Mouse (Mus musculus): Measurements from ENCODE around the gene Dmrt3. TPM values are rescaled to one million over a fixed set of nuclear protein-coding genes. Genes with fewer than 3 reads are reported as not detected.
A peak's percentile ranks its signal among the peaks of the same experiment; 100 is the strongest.

The Dmrt3 gene
- 2.6 TPM in 2 replicates for polyA plus RNA-seq (2014; fragmentation: Nextera tagmentation; extraction: Ambion mirVana)

GRCm38 (mm10) chr19:25610015-25610410, at the start of gene Dmrt3:
Dmrt3 (plus strand) TSS chr19:25610301.
- Histone ChIP-seq H3K4me2 (ENCODE audit: low read depth, low read length) (peak within 1 kb of the TSS; percentile 16), H3K9ac (replicated peaks; ENCODE audit: low read depth, low read length) (no peak within 1 kb of the TSS), H3K36me3 (ENCODE audit: control insufficient read depth, insufficient read depth, low read length) (no peaks in the 10 kb centered on the region), H3K4me1 (ENCODE audit: control insufficient read depth, insufficient read depth, low read length) (peaks cover 14% of the 10 kb centered on the region), H3K27ac (ENCODE audit: low read depth, low read length) (no peak within 1 kb of the TSS), H3K4me3 (ENCODE audit: low read depth, low read length) (peak within 1 kb of the TSS; percentile 10; the same call in 1 of the 2 replicates), H3K9me3 (ENCODE audit: control insufficient read depth, low read length) (no peaks in the 10 kb centered on the region), H3K27me3 (ENCODE audit: control insufficient read depth, insufficient read depth, low read length) (peaks cover 59% of the 10 kb centered on the region)
- ATAC-seq (ENCODE audit: low read depth), result 0 out of 2 replicates have a peak, but pooled peaks have one; percentile 25
- 0% methylated on average over 23 of the region's 29 CpGs for WGBS

GRCm38 (mm10) chr19:25564430-25564829, 45.7 kb upstream of the Dmrt3 start:
- 63% methylated on average over 12 of the region's 12 CpGs for WGBS
- Histone ChIP-seq H3K27ac (ENCODE audit: low read depth, low read length) (no peak overlapping the region), H3K9ac (replicated peaks; ENCODE audit: low read depth, low read length) (no peak overlapping the region), H3K9me3 (ENCODE audit: control insufficient read depth, low read length) (no peaks in the 10 kb centered on the region), H3K4me2 (ENCODE audit: low read depth, low read length) (no peak overlapping the region), H3K27me3 (ENCODE audit: control insufficient read depth, insufficient read depth, low read length) (no peaks in the 10 kb centered on the region), H3K36me3 (ENCODE audit: control insufficient read depth, insufficient read depth, low read length) (no peaks in the 10 kb centered on the region), H3K4me1 (ENCODE audit: control insufficient read depth, insufficient read depth, low read length) (no peaks in the 10 kb centered on the region), H3K4me3 (ENCODE audit: low read depth, low read length) (no peak overlapping the region)
- no peak for ATAC-seq (ENCODE audit: low read depth)

- Histone ChIP-seq H3K4me1 (ENCODE audit: control insufficient read depth, insufficient read depth, low read length) (peaks cover 2% of the 10 kb centered on the region; the same call in 1 of the 2 replicates), H3K4me3 (ENCODE audit: low read depth, low read length) (no peak overlapping the region), H3K27ac (ENCODE audit: low read depth, low read length) (no peak overlapping the region), H3K4me2 (ENCODE audit: low read depth, low read length) (no peak overlapping the region), H3K36me3 (ENCODE audit: control insufficient read depth, insufficient read depth, low read length) (no peaks in the 10 kb centered on the region), H3K27me3 (ENCODE audit: control insufficient read depth, insufficient read depth, low read length) (0 out of 2 replicates have a peak, but pooled peaks cover 3% of the 10 kb centered on the region), H3K9ac (replicated peaks; ENCODE audit: low read depth, low read length) (no peak overlapping the region), H3K9me3 (ENCODE audit: control insufficient read depth, low read length) (no peaks in the 10 kb centered on the region)
- ATAC-seq (ENCODE audit: low read depth), result no peak
- 88% methylated on average over 7 of the region's 7 CpGs for WGBS
Measured at GRCm38 (mm10) chr19:25569778-25570177, 40.3 kb upstream of the Dmrt3 start.

- Histone ChIP-seq H3K4me1 (ENCODE audit: control insufficient read depth, insufficient read depth, low read length) (peaks cover 4% of the 10 kb centered on the region; the same call in 1 of the 2 replicates), H3K27ac (ENCODE audit: low read depth, low read length) (no peak overlapping the region), H3K9me3 (ENCODE audit: control insufficient read depth, low read length) (no peaks in the 10 kb centered on the region), H3K27me3 (ENCODE audit: control insufficient read depth, insufficient read depth, low read length) (peaks cover 14% of the 10 kb centered on the region), H3K9ac (replicated peaks; ENCODE audit: low read depth, low read length) (no peak overlapping the region), H3K4me2 (ENCODE audit: low read depth, low read length) (no peak overlapping the region), H3K4me3 (ENCODE audit: low read depth, low read length) (no peak overlapping the region), H3K36me3 (ENCODE audit: control insufficient read depth, insufficient read depth, low read length) (no peaks in the 10 kb centered on the region)
- WGBS, result 52% methylated on average over 10 of the region's 10 CpGs
- ATAC-seq (ENCODE audit: low read depth), result no peak
Measured at GRCm38 (mm10) chr19:25574431-25574830, 35.7 kb upstream of the Dmrt3 start.

- WGBS, result 9% methylated on average over 17 of the region's 17 CpGs
- Histone ChIP-seq H3K27me3 (ENCODE audit: control insufficient read depth, insufficient read depth, low read length) (peaks cover 14% of the 10 kb centered on the region), H3K9ac (replicated peaks; ENCODE audit: low read depth, low read length) (no peak overlapping the region), H3K27ac (ENCODE audit: low read depth, low read length) (no peak overlapping the region), H3K9me3 (ENCODE audit: control insufficient read depth, low read length) (no peaks in the 10 kb centered on the region), H3K4me2 (ENCODE audit: low read depth, low read length) (no peak overlapping the region), H3K4me1 (ENCODE audit: control insufficient read depth, insufficient read depth, low read length) (peaks cover 4% of the 10 kb centered on the region; the same call in 1 of the 2 replicates), H3K4me3 (ENCODE audit: low read depth, low read length) (no peak overlapping the region), H3K36me3 (ENCODE audit: control insufficient read depth, insufficient read depth, low read length) (no peaks in the 10 kb centered on the region)
- ATAC-seq (ENCODE audit: low read depth), result peak; percentile 46; the same call in 1 of the 2 replicates
Measured at GRCm38 (mm10) chr19:25574981-25575814, 34.9 kb upstream of the Dmrt3 start.

- 96% methylated on average over 2 of the region's 2 CpGs for WGBS
- Histone ChIP-seq H3K27ac (ENCODE audit: low read depth, low read length) (no peak overlapping the region), H3K9ac (replicated peaks; ENCODE audit: low read depth, low read length) (no peak overlapping the region), H3K27me3 (ENCODE audit: control insufficient read depth, insufficient read depth, low read length) (peaks cover 14% of the 10 kb centered on the region), H3K9me3 (ENCODE audit: control insufficient read depth, low read length) (no peaks in the 10 kb centered on the region), H3K4me2 (ENCODE audit: low read depth, low read length) (no peak overlapping the region), H3K36me3 (ENCODE audit: control insufficient read depth, insufficient read depth, low read length) (no peaks in the 10 kb centered on the region), H3K4me3 (ENCODE audit: low read depth, low read length) (no peak overlapping the region), H3K4me1 (ENCODE audit: control insufficient read depth, insufficient read depth, low read length) (peaks cover 4% of the 10 kb centered on the region; the same call in 1 of the 2 replicates)
- no peak for ATAC-seq (ENCODE audit: low read depth)
Measured at GRCm38 (mm10) chr19:25578358-25578757, 31.7 kb upstream of the Dmrt3 start.

- WGBS, result 92% methylated on average over 2 of the region's 2 CpGs
- no peak overlapping the region for H3K4me3 ChIP-seq (ENCODE audit: low read depth, low read length)
- ATAC-seq (ENCODE audit: low read depth), result no peak
- peaks cover 4% of the 10 kb centered on the region; the same call in 1 of the 2 replicates for H3K4me1 ChIP-seq (ENCODE audit: control insufficient read depth, insufficient read depth, low read length)
- no peaks in the 10 kb centered on the region for H3K36me3 ChIP-seq (ENCODE audit: control insufficient read depth, insufficient read depth, low read length)
- peaks cover 10% of the 10 kb centered on the region for H3K27me3 ChIP-seq (ENCODE audit: control insufficient read depth, insufficient read depth, low read length)
- no peak overlapping the region for H3K4me2 ChIP-seq (ENCODE audit: low read depth, low read length)
- no peaks in the 10 kb centered on the region for H3K9me3 ChIP-seq (ENCODE audit: control insufficient read depth, low read length)
- no peak overlapping the region for H3K27ac ChIP-seq (ENCODE audit: low read depth, low read length)
- no peak overlapping the region for H3K9ac ChIP-seq (replicated peaks; ENCODE audit: low read depth, low read length)
Measured at GRCm38 (mm10) chr19:25579440-25579839, 30.7 kb upstream of the Dmrt3 start.

- Histone ChIP-seq H3K4me3 (ENCODE audit: low read depth, low read length) (no peak overlapping the region), H3K9me3 (ENCODE audit: control insufficient read depth, low read length) (no peaks in the 10 kb centered on the region), H3K27me3 (ENCODE audit: control insufficient read depth, insufficient read depth, low read length) (peaks cover 46% of the 10 kb centered on the region), H3K4me1 (ENCODE audit: control insufficient read depth, insufficient read depth, low read length) (no peaks in the 10 kb centered on the region), H3K9ac (replicated peaks; ENCODE audit: low read depth, low read length) (no peak overlapping the region), H3K4me2 (ENCODE audit: low read depth, low read length) (no peak overlapping the region), H3K36me3 (ENCODE audit: control insufficient read depth, insufficient read depth, low read length) (no peaks in the 10 kb centered on the region), H3K27ac (ENCODE audit: low read depth, low read length) (no peak overlapping the region)
- ATAC-seq (ENCODE audit: low read depth), result no peak
- WGBS, result 79% methylated on average over 3 of the region's 3 CpGs
Measured at GRCm38 (mm10) chr19:25597717-25598232, 12.3 kb upstream of the Dmrt3 start.

- no peak overlapping the region for H3K9ac ChIP-seq (replicated peaks; ENCODE audit: low read depth, low read length)
- H3K4me2 ChIP-seq (ENCODE audit: low read depth, low read length), result no peak overlapping the region
- 22% methylated on average over 4 of the region's 4 CpGs for WGBS
- H3K4me1 ChIP-seq (ENCODE audit: control insufficient read depth, insufficient read depth, low read length), result no peaks in the 10 kb centered on the region
- H3K4me3 ChIP-seq (ENCODE audit: low read depth, low read length), result no peak overlapping the region
- H3K9me3 ChIP-seq (ENCODE audit: control insufficient read depth, low read length), result no peaks in the 10 kb centered on the region
- peaks cover 51% of the 10 kb centered on the region for H3K27me3 ChIP-seq (ENCODE audit: control insufficient read depth, insufficient read depth, low read length)
- no peaks in the 10 kb centered on the region for H3K36me3 ChIP-seq (ENCODE audit: control insufficient read depth, insufficient read depth, low read length)
- no peak for ATAC-seq (ENCODE audit: low read depth)
- H3K27ac ChIP-seq (ENCODE audit: low read depth, low read length), result no peak overlapping the region
Measured at GRCm38 (mm10) chr19:25598626-25599025, 11.5 kb upstream of the Dmrt3 start.
